Mouse (Mus musculus) liver, adult 10 weeks (tissue): ENCODE results near the gene Cd274. TPM values are rescaled to one million over a fixed set of nuclear protein-coding genes. Genes with fewer than 3 reads are reported as not detected.

Experiments used
- polyA plus RNA-seq: library from polyadenylated mRNA; stranded (reverse); fragments of 350-450 nt; fragmentation: Illumina TruSeq; extraction: RNeasy Lipid Tissue Mini Kit (QIAGEN cat#74804); gene quantifications from one replicate; pipeline ENCODE4 v1.2.3, GENCODE M21; 2014; ENCODE audit warnings: low read depth, low replicate concordance

The Cd274 gene
- polyA plus RNA-seq = 3.0 TPM

DNA sequence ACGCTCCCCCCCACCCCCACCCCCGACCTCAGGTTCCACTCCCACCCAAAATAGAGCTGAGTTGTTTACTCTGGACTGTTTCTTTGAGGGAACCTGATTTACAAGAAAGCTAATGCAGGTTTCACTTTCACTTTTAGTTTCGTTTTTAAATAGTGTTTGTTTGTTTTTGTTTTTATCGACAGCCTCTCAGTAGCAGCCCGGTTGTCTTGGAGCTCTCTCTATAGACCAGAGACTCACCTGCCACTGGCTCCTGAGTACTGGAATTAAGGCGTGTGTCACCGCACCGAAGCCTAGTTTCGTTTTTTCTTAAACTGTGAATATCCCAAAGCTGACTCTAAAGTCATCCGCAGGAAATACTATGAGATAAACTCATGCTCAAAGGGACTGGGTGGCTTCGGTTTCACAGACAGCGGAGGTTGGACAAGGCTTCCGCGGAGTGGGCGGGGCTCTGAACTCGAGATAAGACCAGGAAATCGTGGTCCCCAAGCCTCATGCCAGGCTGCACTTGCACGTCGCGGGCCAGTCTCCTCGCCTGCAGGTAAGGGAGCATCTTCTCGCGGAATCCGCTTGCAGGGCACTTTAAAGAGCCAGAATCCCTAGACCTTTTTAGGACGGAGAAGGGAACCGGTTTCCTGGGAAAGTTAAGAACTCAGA lies at the start of gene Cd274, which contains the start of gene Plgrkt:
Gene Cd274, plus strand, starts transcription at position 487 of the 654 bp plus-strand sequence.
Gene Plgrkt, minus strand, starts transcription at position 422 of the 654 bp plus-strand sequence.

DNA sequence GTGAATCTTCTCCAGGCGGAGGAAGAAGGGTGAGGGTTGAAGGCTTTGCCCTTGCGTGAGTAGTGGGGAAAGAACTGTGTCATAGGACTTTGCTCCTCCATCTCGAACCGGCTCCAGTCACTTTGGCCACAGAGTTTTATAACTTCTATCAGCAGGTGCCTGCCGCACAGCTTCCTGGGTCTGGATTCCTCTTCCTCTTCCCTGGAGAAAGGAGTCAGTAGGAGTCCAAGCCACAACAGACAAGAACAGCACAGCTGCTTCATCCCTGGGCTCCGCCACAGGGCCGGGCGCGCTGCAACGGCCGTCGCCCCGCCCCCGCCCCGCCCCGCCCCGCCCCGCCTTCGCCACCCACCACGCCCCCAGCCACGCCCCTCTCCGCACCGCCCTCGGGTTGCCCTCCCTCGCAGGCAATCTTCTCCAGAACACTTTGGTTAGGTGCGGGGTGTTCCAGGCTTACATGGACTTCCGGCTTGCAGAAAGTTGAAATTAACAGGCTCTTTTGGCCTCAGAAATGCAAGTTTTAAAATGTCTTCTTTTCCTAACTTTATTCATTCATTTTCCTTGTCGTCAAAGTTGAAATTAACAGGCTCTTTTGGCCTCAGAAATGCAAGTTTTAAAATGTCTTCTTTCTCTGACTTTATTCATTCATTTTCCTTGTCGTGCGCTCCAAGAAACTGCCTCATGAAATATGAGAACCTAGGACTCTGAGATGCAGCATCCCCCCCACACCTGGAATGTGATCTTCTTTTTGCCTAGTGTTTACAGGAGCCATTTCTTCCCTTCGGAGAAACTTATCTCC lies 42.0 kb upstream of the Cd274 start, which contains the start of gene Insl6:
Gene Insl6, minus strand, starts transcription at position 304 of the 799 bp plus-strand sequence.

DNA sequence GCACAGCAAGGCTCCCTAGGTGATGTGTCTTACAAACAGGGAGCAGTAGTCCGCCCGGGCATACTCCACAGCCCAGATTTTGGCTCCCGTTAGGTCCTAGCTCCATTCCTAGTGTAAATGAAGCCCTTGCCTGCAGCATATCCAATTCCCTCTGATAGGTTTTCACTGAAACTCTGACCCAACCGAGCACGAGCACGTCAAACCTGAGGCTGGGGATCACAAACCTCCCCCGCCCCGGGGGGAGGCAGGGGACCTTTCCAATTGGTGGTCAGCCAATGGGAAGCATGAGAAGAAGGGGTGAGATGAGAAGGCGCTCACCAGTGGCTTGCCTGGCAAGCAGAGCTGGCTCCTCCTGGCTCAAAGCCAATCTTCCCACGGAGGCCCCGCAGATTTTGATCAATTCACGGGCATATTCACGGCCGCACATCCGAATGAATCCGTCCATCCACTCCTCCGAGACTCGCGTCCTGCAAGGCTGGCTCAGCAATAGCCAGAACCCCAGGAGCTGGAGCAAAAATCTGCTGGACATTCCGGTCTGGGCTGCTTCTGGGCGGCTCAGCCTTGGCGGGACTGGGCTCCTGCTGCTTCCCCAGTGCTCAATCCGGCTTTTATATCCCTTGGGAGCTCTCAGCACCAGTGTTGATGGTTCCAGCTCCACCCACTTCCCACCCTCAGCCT lies 33.0 kb upstream of the Cd274 start, which contains the start of gene Rln1:
Gene Rln1, minus strand, starts transcription at position 603 of the 678 bp plus-strand sequence.

DNA sequence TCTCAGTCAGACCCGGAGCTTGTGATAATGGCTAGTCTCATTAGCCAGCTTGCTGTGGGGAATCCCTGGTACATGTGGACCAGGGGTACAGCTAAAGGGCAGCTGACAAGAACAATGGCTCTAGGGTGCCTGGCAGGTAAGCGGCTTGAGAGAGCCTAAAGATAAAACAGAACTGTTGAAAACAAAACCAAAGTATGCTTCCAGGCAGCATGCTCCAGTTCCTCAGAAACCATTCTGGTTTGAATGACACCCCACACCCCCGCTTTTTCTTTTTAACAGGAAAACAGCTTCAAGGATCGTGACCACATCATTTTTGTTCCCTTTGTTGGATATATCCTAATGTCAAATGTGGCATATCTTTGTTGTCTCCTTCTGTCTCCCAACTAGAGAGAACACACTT lies 43.4 kb downstream of the Cd274 start, which contains the start of gene Pdcd1lg2:
Gene Pdcd1lg2, plus strand, starts transcription at position 301 of the 400 bp plus-strand sequence.

Other genes with a start within 250 kb of the Cd274 start
- gene Jak2, start 115.6 kb upstream of the Cd274 start, polyA plus RNA-seq = 17.7 TPM
- gene Insl6, start 42.1 kb upstream of the Cd274 start, polyA plus RNA-seq = 0.87 TPM
- gene Rln1, start 32.8 kb upstream of the Cd274 start, polyA plus RNA-seq = not detected
- gene Plgrkt, start 65 bp upstream of the Cd274 start, polyA plus RNA-seq = 24.5 TPM
- not detected for gene Pdcd1lg2, start 43.5 kb downstream of the Cd274 start, polyA plus RNA-seq
- gene Ric1, start 154.8 kb downstream of the Cd274 start, polyA plus RNA-seq = 21.8 TPM